Mouse (Mus musculus) heart, adult 11 months (tissue): ENCODE measurements around the gene Gm49661.
A peak's percentile ranks its signal among the peaks of the same experiment; 100 is the strongest.

Source experiments
- DNase-seq: peaks from one replicate; pipeline ENCODE4 v3.0.0; 2022

Gm49661 gene

GRCm38 (mm10) chr8:84982499-84983011 lies 13.3 kb upstream of the Gm49661 start:
- peak; percentile 94 for DNase-seq

- DNase-seq = peak; percentile 96
Measured at GRCm38 (mm10) chr8:84981644-84982498, 12.6 kb upstream of the Gm49661 start.

GRCm38 (mm10) chr8:84980622-84981358 lies 11.6 kb upstream of the Gm49661 start:
- DNase-seq = peak; percentile 99

- peak; percentile 100 for DNase-seq
Measured at GRCm38 (mm10) chr8:84979599-84980421, 10.6 kb upstream of the Gm49661 start.

- DNase-seq = peak; percentile 100
Measured at GRCm38 (mm10) chr8:84978248-84978940, 9.2 kb upstream of the Gm49661 start, which contains the start of gene Junb. Junb (minus strand) TSS chr8:84978718.

GRCm38 (mm10) chr8:84977435-84978247 lies 8.4 kb upstream of the Gm49661 start:
- DNase-seq = peak; percentile 98

- DNase-seq = no peak
Measured at GRCm38 (mm10) chr8:84976763-84977434, 7.7 kb upstream of the Gm49661 start.

- DNase-seq = peak; percentile 100
Measured at GRCm38 (mm10) chr8:84976031-84976762, 7.0 kb upstream of the Gm49661 start.

GRCm38 (mm10) chr8:84975434-84975833 lies 6.2 kb upstream of the Gm49661 start:
- peak; percentile 97 for DNase-seq

- no peak for DNase-seq
Measured at GRCm38 (mm10) chr8:84974543-84975142, 5.4 kb upstream of the Gm49661 start.

GRCm38 (mm10) chr8:84973803-84974542 lies 4.7 kb upstream of the Gm49661 start:
- DNase-seq = peak; percentile 97

- peak; percentile 86 for DNase-seq
Measured at GRCm38 (mm10) chr8:84973079-84973478, 3.8 kb upstream of the Gm49661 start.

- peak; percentile 87 for DNase-seq
Measured at GRCm38 (mm10) chr8:84970913-84971312, 1.7 kb upstream of the Gm49661 start.

- DNase-seq = peak; percentile 91
Measured at GRCm38 (mm10) chr8:84970135-84970790, 1.0 kb upstream of the Gm49661 start.

GRCm38 (mm10) chr8:84968650-84969049 lies 583 bp downstream of the Gm49661 start:
- peak; percentile 95 for DNase-seq

- peak; percentile 93 for DNase-seq
Measured at GRCm38 (mm10) chr8:84967532-84968304, 1.5 kb downstream of the Gm49661 start.

GRCm38 (mm10) chr8:84966603-84967002 lies 2.6 kb downstream of the Gm49661 start:
- DNase-seq = peak; percentile 93
